Mouse (Mus musculus) CH12.LX (cell line): Measurements from ENCODE around the gene Stard8.
"Not testable (repeated sequence)": the region's sequence is repeated elsewhere in the genome, so short reads cannot be mapped to it uniquely, and the experiment has no call there.

Experiments used
- CTCF ChIP-seq, 2 experiments: IDR thresholded peaks in 1 of 2; conservative IDR thresholded peaks in 1 of 2; 2 replicates each; pipeline ENCODE4 v1.5.1; 2011 to 2012; ENCODE audit warnings: low read depth in 2 of 2, low read length in 2 of 2, improper control_type of control experiment in 1 of 2, inconsistent platforms in 1 of 2, mild to moderate bottlenecking in 1 of 2, moderate library complexity in 1 of 2
- HCFC1 ChIP-seq: IDR thresholded peaks from 2 replicates; pipeline ENCODE4 v1.6.1; 2012; ENCODE audit warnings: low read depth, mild to moderate bottlenecking, inconsistent platforms, low read length, improper control_type of control experiment
- KAT2A ChIP-seq: IDR thresholded peaks from 2 replicates; pipeline ENCODE4 v1.6.1; 2012; ENCODE audit warnings: low read length, improper control_type of control experiment, inconsistent platforms; ENCODE audit not compliant: insufficient replicate concordance
- MAFK ChIP-seq: IDR thresholded peaks from 2 replicates; pipeline ENCODE4 v1.6.1; 2011; ENCODE audit warnings: low read length, improper control_type of control experiment; ENCODE audit not compliant: insufficient replicate concordance
- MEF2A ChIP-seq: IDR thresholded peaks from 2 replicates; pipeline ENCODE4 v1.6.1; 2014; ENCODE audit warnings: low read depth, mild to moderate bottlenecking, inconsistent platforms, low read length, improper control_type of control experiment, borderline replicate concordance
- POLR2A ChIP-seq: IDR thresholded peaks from 2 replicates; pipeline ENCODE4 v1.6.1; 2011; ENCODE audit warnings: low read depth, mild to moderate bottlenecking, improper control_type of control experiment, low read length
- RAD21 ChIP-seq: IDR thresholded peaks from 2 replicates; pipeline ENCODE4 v1.6.1; 2011; ENCODE audit warnings: low read depth, mild to moderate bottlenecking, low read length, improper control_type of control experiment, moderate library complexity
- RCOR1 ChIP-seq: conservative IDR thresholded peaks from 2 replicates; pipeline ENCODE4 v1.6.1; 2012; ENCODE audit warnings: low read depth, mild to moderate bottlenecking, inconsistent platforms, low read length, improper control_type of control experiment
- USF1 ChIP-seq: IDR thresholded peaks from 2 replicates; pipeline ENCODE4 v1.6.1; 2014; ENCODE audit warnings: low read depth, mild to moderate bottlenecking, inconsistent platforms, low read length, improper control_type of control experiment

DNA sequence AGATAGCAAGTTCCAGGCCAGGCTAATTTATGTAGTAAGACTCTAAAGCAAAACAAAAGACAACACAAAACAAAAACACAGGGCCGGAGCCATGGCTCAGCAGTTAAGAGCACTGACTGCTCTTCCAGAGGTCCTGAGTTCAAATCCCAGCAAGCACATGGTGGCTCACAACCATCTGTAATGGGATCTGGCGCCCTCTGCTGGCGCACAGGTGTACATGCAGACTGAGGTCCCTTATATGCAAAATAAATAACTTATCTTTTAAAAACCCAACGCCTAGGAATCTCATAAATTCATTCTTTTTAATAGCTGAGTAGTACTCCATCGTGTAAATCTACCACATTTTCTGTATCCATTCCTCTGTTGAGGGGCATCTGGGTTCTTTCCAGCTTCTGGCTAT lies 16.4 kb upstream of the Stard8 start:
- not testable (repeated sequence) for TF ChIP-seq POLR2A, HCFC1, MAFK, KAT2A, MEF2A, USF1, RCOR1, RAD21
- TF ChIP-seq CTCF (conservative IDR thresholded peaks at IDR 0.05 in 1 of 2, IDR thresholded peaks at IDR 0.05 in 1 of 2; ENCODE audit: low read depth in 2 of 2, low read length in 2 of 2): peak; percentile 19 to 24; a peak in 2 of 4 replicates
